Mouse (Mus musculus) liver, postnatal 0 days (tissue): ENCODE measurements around the gene Ikzf3.

ENCODE experiments used
- CTCF ChIP-seq: sonication (generic); IDR thresholded peaks from 2 replicates; pipeline ENCODE4 v1.5.1; 2016; ENCODE audit warnings: antibody characterized with exemption, low read depth
- EP300 ChIP-seq: IDR thresholded peaks from 2 replicates; pipeline ENCODE4 v1.6.1; 2016; ENCODE audit warnings: antibody characterized with exemption, low read depth, mild to moderate bottlenecking

GRCm38 (mm10) chr11:98563025-98563424 is 17.2 kb upstream of the Ikzf3 start:
- no peak for TF ChIP-seq CTCF
- no peak for TF ChIP-seq EP300
